Mouse (Mus musculus) megakaryocyte, embryonic 14.5 days (primary cell): ENCODE results near the gene Msi1. TPM values are rescaled to one million over a fixed set of nuclear protein-coding genes. Genes with fewer than 3 reads are reported as not detected.

Experiments
- H3K27me3 ChIP-seq: replicated peaks from 2 replicates; pipeline ENCODE3; 2012; ENCODE audit warnings: inconsistent platforms
- H3K36me3 ChIP-seq: replicated peaks from 2 replicates; pipeline ENCODE3; 2012; ENCODE audit warnings: low read length, inconsistent platforms, mixed read lengths
- H3K4me1 ChIP-seq: 2 replicates; pipeline ENCODE4 v1.6.1; 2012; ENCODE audit warnings: inconsistent platforms
- H3K4me3 ChIP-seq: replicated peaks from 2 replicates; pipeline ENCODE3; 2012; ENCODE audit warnings: moderate library complexity, mild to moderate bottlenecking, inconsistent platforms
- H3K9me3 ChIP-seq: 2 replicates; pipeline ENCODE4 v1.6.1; 2012; ENCODE audit warnings: inconsistent platforms
- FLI1 ChIP-seq: IDR thresholded peaks from 2 replicates; pipeline ENCODE4 v1.6.1; 2012; ENCODE audit warnings: low read length, inconsistent platforms, mixed read lengths
- GATA1 ChIP-seq: IDR thresholded peaks from 3 replicates; pipeline ENCODE4 v1.6.1; 2012; ENCODE audit warnings: mixed read lengths, low read length, inconsistent platforms, borderline replicate concordance
- polyA plus RNA-seq: library from polyadenylated mRNA; stranded (reverse); fragments of >175 nt; gene quantifications from 2 replicates; pipeline ENCODE4 v1.2.3, GENCODE M21; 2012; ENCODE audit warnings: low replicate concordance; ENCODE audit not compliant: insufficient read depth

The Msi1 gene
- polyA plus RNA-seq, 1 experiment, result 0.02 TPM

GRCm38 (mm10) chr5:115498307-115499240, 69.2 kb downstream of the Msi1 start:
- Histone ChIP-seq H3K27me3 (peaks cover 24% of the 10 kb centered on the region), H3K36me3 (no peaks in the 10 kb centered on the region), H3K9me3 (no peaks in the 10 kb centered on the region), H3K4me1 (peaks cover 23% of the 10 kb centered on the region), H3K4me3 (peak overlapping the region; percentile 53)
- TF ChIP-seq GATA1, result no peak
- TF ChIP-seq FLI1, result no peak

GRCm38 (mm10) chr5:115500383-115500935, 71.1 kb downstream of the Msi1 start:
- Histone ChIP-seq H3K9me3 (peaks cover 6% of the 10 kb centered on the region), H3K4me3 (no peak overlapping the region), H3K27me3 (peaks cover 15% of the 10 kb centered on the region), H3K4me1 (peaks cover 21% of the 10 kb centered on the region), H3K36me3 (no peaks in the 10 kb centered on the region)
- TF ChIP-seq GATA1, result no peak
- TF ChIP-seq FLI1, result no peak

GRCm38 (mm10) chr5:115503035-115503434, 73.6 kb downstream of the Msi1 start:
- H3K9me3 ChIP-seq, result peaks cover 6% of the 10 kb centered on the region
- TF ChIP-seq GATA1 (no peak), FLI1 (no peak)
- H3K4me1 ChIP-seq, result peaks cover 28% of the 10 kb centered on the region
- no peak overlapping the region for H3K4me3 ChIP-seq
- peaks cover 10% of the 10 kb centered on the region for H3K27me3 ChIP-seq
- H3K36me3 ChIP-seq, result no peaks in the 10 kb centered on the region

Other genes with a start within 250 kb of the Msi1 start
- gene Cabp1, start 235.2 kb upstream of the Msi1 start, polyA plus RNA-seq, result 1.7 TPM in 1 of 2 replicates, not detected in the other
- 51.5 and 56.1 TPM in 2 replicates for gene Pop5, start 193.8 kb upstream of the Msi1 start, polyA plus RNA-seq
- 127 and 382 TPM in 2 replicates for gene Rnf10, start 156.7 kb upstream of the Msi1 start, polyA plus RNA-seq
- 8.3 and 12.6 TPM in 2 replicates for gene Coq5, start 149.9 kb upstream of the Msi1 start, polyA plus RNA-seq
- gene Dynll1, start 128.6 kb upstream of the Msi1 start, polyA plus RNA-seq, result 552 and 565 TPM in 2 replicates
- 79.3 and 86.6 TPM in 2 replicates for gene Srsf9, start 102.4 kb upstream of the Msi1 start, polyA plus RNA-seq
- gene Gatc, start 88.4 kb upstream of the Msi1 start, polyA plus RNA-seq, result 1.9 and 8.0 TPM in 2 replicates
- gene Triap1, start 88.4 kb upstream of the Msi1 start, polyA plus RNA-seq, result 7.6 TPM in 1 of 2 replicates, not detected in the other
- 3,165 and 8,052 TPM in 2 replicates for gene Cox6a1, start 80.6 kb upstream of the Msi1 start, polyA plus RNA-seq
- gene Pla2g1b, start 36.7 kb downstream of the Msi1 start, polyA plus RNA-seq, result not detected in 2 replicates
- 3.1 TPM in 1 of 2 replicates, not detected in the other for gene Sirt4, start 55.1 kb downstream of the Msi1 start, polyA plus RNA-seq
- 63.1 and 67.7 TPM in 2 replicates for gene Pxn, start 77.1 kb downstream of the Msi1 start, polyA plus RNA-seq
- gene Rplp0, start 129.9 kb downstream of the Msi1 start, polyA plus RNA-seq, result 975 and 2,538 TPM in 2 replicates
- 25.1 and 30.4 TPM in 2 replicates for gene Gcn1l1, start 135.7 kb downstream of the Msi1 start, polyA plus RNA-seq
- gene Rab35, start 202.3 kb downstream of the Msi1 start, polyA plus RNA-seq, result 29.5 and 94.9 TPM in 2 replicates